Mouse (Mus musculus) heart, postnatal 0 days (tissue): Measurements from ENCODE around the gene Myoz2. TPM values are rescaled to one million over a fixed set of nuclear protein-coding genes. Genes with fewer than 3 reads are reported as not detected.

Experiments used
- ATAC-seq: fragments of 200-750 bp; cut with Nextera tagmentation; 2 replicates; pipeline ENCODE4 v1.8.0; 2017; ENCODE audit warnings: low read depth, moderate number of reproducible peaks, moderate library complexity; ENCODE audit not compliant: insufficient read depth
- DNase-seq: peaks from one replicate; pipeline ENCODE4 v3.0.0-alpha.2; 2016; ENCODE audit warnings: low spot score
- H3K27ac ChIP-seq: fragments of 300-500 bp; sonication (generic); 2 replicates; pipeline ENCODE4 v1.5.1; 2014; ENCODE audit warnings: low read depth, mild to moderate bottlenecking
- H3K27me3 ChIP-seq: fragments of 300-500 bp; sonication (generic); 2 replicates; pipeline ENCODE4 v1.6.1; 2014; ENCODE audit warnings: low read length, mixed read lengths; ENCODE audit not compliant: control insufficient read depth, insufficient read depth
- H3K36me3 ChIP-seq: fragments of 300-500 bp; sonication (generic); replicated peaks from 2 replicates; pipeline ENCODE4 v1.6.1; 2014; ENCODE audit warnings: low read length, mixed read lengths; ENCODE audit not compliant: control insufficient read depth, insufficient read depth
- H3K4me1 ChIP-seq: fragments of 300-500 bp; sonication (generic); 2 replicates; pipeline ENCODE4 v1.6.1; 2014; ENCODE audit warnings: antibody characterized with exemption; ENCODE audit not compliant: control insufficient read depth, insufficient read depth
- H3K4me2 ChIP-seq: fragments of 300-500 bp; sonication (generic); 2 replicates; pipeline ENCODE4 v1.6.1; 2014; ENCODE audit warnings: low read depth, mild to moderate bottlenecking, low read length, moderate library complexity
- H3K4me3 ChIP-seq: fragments of 300-500 bp; sonication (generic); 2 replicates; pipeline ENCODE4 v1.5.1; 2014; ENCODE audit warnings: low read depth, low read length
- H3K9ac ChIP-seq: fragments of 300-500 bp; sonication (generic); replicated peaks from 2 replicates; pipeline ENCODE4 v1.6.1; 2014; ENCODE audit warnings: low read depth, low read length, mixed read lengths
- H3K9me3 ChIP-seq: fragments of 300-500 bp; sonication (generic); replicated peaks from 2 replicates; pipeline ENCODE4 v1.6.1; 2016; ENCODE audit warnings: low read length; ENCODE audit not compliant: control insufficient read depth
- CTCF ChIP-seq: IDR thresholded peaks from 2 replicates; pipeline ENCODE4 v1.5.1; 2016; ENCODE audit warnings: antibody characterized with exemption, control low read depth, low read depth
- EP300 ChIP-seq: IDR thresholded peaks from 2 replicates; pipeline ENCODE4 v1.6.1; 2016; ENCODE audit warnings: antibody characterized with exemption, low read depth
- WGBS: fragments of 180-500 bp; shearing (Covaris S2); extraction: QIAGEN DNeasy Blood & Tissue Kit; methylation state at CpG from one replicate; pipeline ENCODE4 v1.1.7; 2014; 5-methylcytosine and 5-hydroxymethylcytosine counted together
- polyA plus RNA-seq: library from polyadenylated mRNA; unstranded; fragments of >200 nt; fragmentation: Nextera tagmentation; extraction: Ambion mirVana; gene quantifications from 2 replicates; pipeline ENCODE4 v1.2.1, GENCODE M21; 2015
- total RNA-seq: library from RNA; depleted of rRNA; stranded (reverse); fragments of >200 nt; gene quantifications from 2 replicates; pipeline ENCODE4 v1.2.3, GENCODE M21; 2014; ENCODE audit warnings: low replicate concordance

Myoz2 gene
- total and polyA plus RNA-seq, 2 experiments from 2014 or later: 521 to 591 TPM

- H3K4me2 ChIP-seq: peak overlapping the region; percentile 67
- peak overlapping the region; percentile 83 for H3K9ac ChIP-seq
- no peaks in the 10 kb centered on the region for H3K9me3 ChIP-seq
- H3K4me1 ChIP-seq: peaks cover 14% of the 10 kb centered on the region
- TF ChIP-seq CTCF: no peak
- TF ChIP-seq EP300: no peak
- DNase-seq (peak; percentile 28), ATAC-seq (no peak)
- H3K27ac ChIP-seq: peak overlapping the region; percentile 90
- no peaks in the 10 kb centered on the region for H3K36me3 ChIP-seq
- WGBS: 17% methylated on average over 13 of the region's 13 CpGs
- no peaks in the 10 kb centered on the region for H3K27me3 ChIP-seq
- H3K4me3 ChIP-seq: peak overlapping the region; percentile 77
These were observed 49.5 kb downstream of the Myoz2 start for GRCm38 (mm10) chr3:122985183-122985944.

GRCm38 (mm10) chr3:122984249-122985182 is 50.3 kb downstream of the Myoz2 start, which contains the start of gene Usp53:
Usp53 (minus strand) TSS chr3:122984510.
- peak within 1 kb of the TSS; percentile 77 for H3K4me3 ChIP-seq
- H3K4me2 ChIP-seq: peak within 1 kb of the TSS; percentile 67
- H3K9ac ChIP-seq: peak within 1 kb of the TSS; percentile 83
- TF ChIP-seq EP300 (peak; percentile 93), CTCF (no peak)
- ATAC-seq (peak; percentile 94), DNase-seq (peak; percentile 90)
- H3K4me1 ChIP-seq: peaks cover 10% of the 10 kb centered on the region
- WGBS: 1% methylated on average over 91 of the region's 94 CpGs
- H3K36me3 ChIP-seq: no peaks in the 10 kb centered on the region
- peak within 1 kb of the TSS; percentile 90 for H3K27ac ChIP-seq
- no peaks in the 10 kb centered on the region for H3K27me3 ChIP-seq
- no peaks in the 10 kb centered on the region for H3K9me3 ChIP-seq

GRCm38 (mm10) chr3:122983849-122984248 is 51.0 kb downstream of the Myoz2 start:
- Histone ChIP-seq H3K4me2 (peak overlapping the region; percentile 67), H3K27ac (peak overlapping the region; percentile 87), H3K9me3 (no peaks in the 10 kb centered on the region), H3K36me3 (no peaks in the 10 kb centered on the region), H3K4me1 (peaks cover 9% of the 10 kb centered on the region; the same call in 1 of the 2 replicates), H3K9ac (peak overlapping the region; percentile 83), H3K27me3 (no peaks in the 10 kb centered on the region), H3K4me3 (peak overlapping the region; percentile 77)
- DNase-seq: peak; percentile 67
- WGBS: 0% methylated on average over 30 of the region's 30 CpGs
- ATAC-seq: peak; percentile 77
- no peak for TF ChIP-seq CTCF
- TF ChIP-seq EP300: no peak

DNA sequence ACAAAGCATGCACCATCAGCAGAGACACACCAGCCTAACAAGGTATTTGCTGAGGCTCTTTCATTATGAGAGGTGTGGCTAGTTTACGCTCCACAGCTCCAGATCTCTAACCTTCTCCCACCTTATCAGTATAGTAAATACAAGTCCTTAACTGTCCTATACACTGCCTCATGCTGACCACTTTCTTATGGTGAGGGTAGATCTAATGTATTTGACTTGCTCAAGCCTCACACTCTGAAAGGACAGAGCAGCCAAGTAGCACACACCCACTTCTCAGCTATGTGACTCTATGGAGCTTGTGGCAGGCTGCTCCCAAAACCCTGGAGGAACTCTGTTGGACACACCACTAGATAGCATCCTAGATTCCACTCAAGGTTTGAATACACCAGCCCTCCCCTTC is 58.9 kb downstream of the Myoz2 start:
- Histone ChIP-seq H3K27me3 (no peaks in the 10 kb centered on the region), H3K27ac (no peak overlapping the region), H3K36me3 (no peaks in the 10 kb centered on the region), H3K9me3 (no peaks in the 10 kb centered on the region), H3K9ac (no peak overlapping the region), H3K4me2 (no peak overlapping the region), H3K4me1 (peaks cover 6% of the 10 kb centered on the region; the same call in 1 of the 2 replicates), H3K4me3 (no peak overlapping the region)
- WGBS: 80% methylated on average over 1 of the region's 1 CpGs
- DNase-seq (no peak), ATAC-seq (no peak)
- TF ChIP-seq EP300: no peak
- no peak for TF ChIP-seq CTCF

- no peak overlapping the region for H3K4me3 ChIP-seq
- DNase-seq (no peak), ATAC-seq (no peak)
- no peaks in the 10 kb centered on the region for H3K9me3 ChIP-seq
- H3K4me1 ChIP-seq: peaks cover 6% of the 10 kb centered on the region; the same call in 1 of the 2 replicates
- H3K27me3 ChIP-seq: no peaks in the 10 kb centered on the region
- WGBS: 63% methylated on average over 4 of the region's 4 CpGs
- H3K27ac ChIP-seq: no peak overlapping the region
- H3K36me3 ChIP-seq: no peaks in the 10 kb centered on the region
- H3K4me2 ChIP-seq: no peak overlapping the region
- H3K9ac ChIP-seq: no peak overlapping the region
- TF ChIP-seq EP300 (no peak), CTCF (no peak)
These were observed 59.5 kb downstream of the Myoz2 start for GRCm38 (mm10) chr3:122975363-122975762.
